Mouse (Mus musculus) lung, postnatal 0 days (tissue): ENCODE data around the gene Erg.

ENCODE experiments used
- CTCF ChIP-seq: IDR thresholded peaks from 2 replicates; pipeline ENCODE4 v1.5.1; 2016; ENCODE audit warnings: antibody characterized with exemption, mild to moderate bottlenecking
- EP300 ChIP-seq: IDR thresholded peaks from 2 replicates; pipeline ENCODE4 v1.6.1; 2016; ENCODE audit warnings: antibody characterized with exemption, mild to moderate bottlenecking, control low read depth

DNA sequence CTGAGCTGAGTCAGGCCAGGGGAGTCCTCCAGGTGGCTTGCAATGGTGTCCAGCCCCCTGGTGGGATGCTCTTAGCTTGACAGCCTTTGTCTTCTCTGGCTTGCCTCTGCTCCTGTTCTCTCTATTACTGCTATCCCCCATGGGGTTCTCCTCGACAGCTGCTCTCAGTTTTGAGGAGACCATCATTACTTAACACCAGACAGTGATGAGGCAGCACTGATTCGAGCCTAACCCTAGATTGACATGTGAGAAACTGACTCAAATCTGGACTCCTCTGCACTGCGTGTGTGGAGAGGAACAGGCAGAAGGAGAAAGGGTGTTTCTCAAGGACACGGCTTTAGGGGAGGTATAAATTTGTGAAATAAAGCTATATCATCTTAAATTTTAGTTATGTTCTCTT is 150.3 kb downstream of the Erg start:
- no peak for TF ChIP-seq CTCF
- TF ChIP-seq EP300 = no peak
